Mouse (Mus musculus): ENCODE measurements around the gene Amph. TPM values are rescaled to one million over a fixed set of nuclear protein-coding genes. Genes with fewer than 3 reads are reported as not detected.

The Amph gene
- polyA plus RNA-seq, 1 experiment from 2014 or later: 11.6 TPM

GRCm38 (mm10) chr13:19177662-19178259 lies 229.8 kb downstream of the Amph start:
- 76% methylated on average over 1 of the region's 1 CpGs for WGBS
- DNase-seq (ENCODE audit: low spot score, missing footprints) (peak; percentile 85), ATAC-seq (ENCODE audit: low FRiP score) (peak; percentile 88)
- Histone ChIP-seq H3K27me3 (ENCODE audit: control insufficient read depth, insufficient read depth, low read length) (no peaks in the 10 kb centered on the region), H3K36me3 (ENCODE audit: control insufficient read depth, insufficient read depth, low read length) (no peaks in the 10 kb centered on the region), H3K4me3 (ENCODE audit: low read depth, low read length) (no peak overlapping the region), H3K9ac (ENCODE audit: low read length) (no peak overlapping the region), H3K4me1 (ENCODE audit: control insufficient read depth, insufficient read depth, low read length) (no peaks in the 10 kb centered on the region), H3K4me2 (no peak overlapping the region), H3K27ac (ENCODE audit: low read depth, low read length) (no peak overlapping the region), H3K9me3 (ENCODE audit: control insufficient read depth, low read length) (no peaks in the 10 kb centered on the region)

GRCm38 (mm10) chr13:19178351-19178750 lies 230.3 kb downstream of the Amph start:
- Histone ChIP-seq H3K9ac (ENCODE audit: low read length) (no peak overlapping the region), H3K4me1 (ENCODE audit: control insufficient read depth, insufficient read depth, low read length) (no peaks in the 10 kb centered on the region), H3K27me3 (ENCODE audit: control insufficient read depth, insufficient read depth, low read length) (no peaks in the 10 kb centered on the region), H3K4me2 (no peak overlapping the region), H3K9me3 (ENCODE audit: control insufficient read depth, low read length) (no peaks in the 10 kb centered on the region), H3K27ac (ENCODE audit: low read depth, low read length) (no peak overlapping the region), H3K36me3 (ENCODE audit: control insufficient read depth, insufficient read depth, low read length) (no peaks in the 10 kb centered on the region), H3K4me3 (ENCODE audit: low read depth, low read length) (no peak overlapping the region)
- DNase-seq (ENCODE audit: low spot score, missing footprints): no peak
- ATAC-seq (ENCODE audit: low FRiP score): no peak
- WGBS: 89% methylated on average over 5 of the region's 5 CpGs

DNA sequence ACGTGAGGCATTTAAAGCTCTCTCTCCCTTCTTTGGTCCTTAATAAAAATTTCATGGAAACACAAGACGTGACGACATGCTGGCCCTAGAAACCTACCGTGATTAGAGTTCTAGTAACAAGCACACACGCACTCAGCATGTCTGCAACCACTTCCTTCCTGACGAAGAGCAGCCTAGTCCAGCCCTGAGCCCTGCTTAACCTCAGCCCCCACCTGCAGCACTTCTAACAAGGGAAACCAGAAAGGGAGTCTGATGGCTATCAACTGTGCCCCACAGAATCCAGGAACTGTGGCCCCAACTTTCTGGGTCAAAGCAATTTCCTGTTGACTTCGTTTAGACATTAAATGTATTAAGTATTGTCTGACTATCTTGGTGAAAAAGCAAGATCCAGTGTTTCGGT lies 234.3 kb downstream of the Amph start:
- Histone ChIP-seq H3K4me3 (ENCODE audit: low read depth, low read length) (no peak overlapping the region), H3K9ac (ENCODE audit: low read length) (no peak overlapping the region), H3K36me3 (ENCODE audit: control insufficient read depth, insufficient read depth, low read length) (no peaks in the 10 kb centered on the region), H3K9me3 (ENCODE audit: control insufficient read depth, low read length) (no peaks in the 10 kb centered on the region), H3K27ac (ENCODE audit: low read depth, low read length) (no peak overlapping the region), H3K4me1 (ENCODE audit: control insufficient read depth, insufficient read depth, low read length) (no peaks in the 10 kb centered on the region), H3K4me2 (no peak overlapping the region), H3K27me3 (ENCODE audit: control insufficient read depth, insufficient read depth, low read length) (no peaks in the 10 kb centered on the region)
- 80% methylated on average over 8 of the region's 8 CpGs for WGBS
- no peak for ATAC-seq (ENCODE audit: low FRiP score)
- no peak for DNase-seq (ENCODE audit: low spot score, missing footprints)

- ATAC-seq (ENCODE audit: low FRiP score) (no peak), DNase-seq (ENCODE audit: low spot score, missing footprints) (no peak)
- Histone ChIP-seq H3K9ac (ENCODE audit: low read length) (no peak overlapping the region), H3K27me3 (ENCODE audit: control insufficient read depth, insufficient read depth, low read length) (no peaks in the 10 kb centered on the region), H3K9me3 (ENCODE audit: control insufficient read depth, low read length) (no peaks in the 10 kb centered on the region), H3K4me3 (ENCODE audit: low read depth, low read length) (no peak overlapping the region), H3K4me2 (no peak overlapping the region), H3K36me3 (ENCODE audit: control insufficient read depth, insufficient read depth, low read length) (no peaks in the 10 kb centered on the region), H3K4me1 (ENCODE audit: control insufficient read depth, insufficient read depth, low read length) (no peaks in the 10 kb centered on the region), H3K27ac (ENCODE audit: low read depth, low read length) (no peak overlapping the region)
- 79% methylated on average over 6 of the region's 6 CpGs for WGBS
These were observed 242.0 kb downstream of the Amph start for GRCm38 (mm10) chr13:19190052-19190451.

GRCm38 (mm10) chr13:19194803-19195202 lies 246.8 kb downstream of the Amph start:
- Histone ChIP-seq H3K36me3 (ENCODE audit: control insufficient read depth, insufficient read depth, low read length) (no peaks in the 10 kb centered on the region), H3K9ac (ENCODE audit: low read length) (no peak overlapping the region), H3K27ac (ENCODE audit: low read depth, low read length) (no peak overlapping the region), H3K4me3 (ENCODE audit: low read depth, low read length) (no peak overlapping the region), H3K9me3 (ENCODE audit: control insufficient read depth, low read length) (no peaks in the 10 kb centered on the region), H3K4me2 (no peak overlapping the region), H3K27me3 (ENCODE audit: control insufficient read depth, insufficient read depth, low read length) (no peaks in the 10 kb centered on the region), H3K4me1 (ENCODE audit: control insufficient read depth, insufficient read depth, low read length) (no peaks in the 10 kb centered on the region)
- WGBS: 85% methylated on average over 4 of the region's 4 CpGs
- no peak for DNase-seq (ENCODE audit: low spot score, missing footprints)
- ATAC-seq (ENCODE audit: low FRiP score): no peak

- no peak overlapping the region for H3K4me2 ChIP-seq
- H3K27me3 ChIP-seq (ENCODE audit: control insufficient read depth, insufficient read depth, low read length): no peaks in the 10 kb centered on the region
- H3K9ac ChIP-seq (ENCODE audit: low read length): no peak overlapping the region
- DNase-seq (ENCODE audit: low spot score, missing footprints) (no peak), ATAC-seq (ENCODE audit: low FRiP score) (no peak)
- H3K4me3 ChIP-seq (ENCODE audit: low read depth, low read length): no peak overlapping the region
- no peaks in the 10 kb centered on the region for H3K9me3 ChIP-seq (ENCODE audit: control insufficient read depth, low read length)
- whole genome bisulfite sequencing: 51% methylated on average over 1 of the region's 1 CpGs
- no peaks in the 10 kb centered on the region for H3K4me1 ChIP-seq (ENCODE audit: control insufficient read depth, insufficient read depth, low read length)
- no peaks in the 10 kb centered on the region for H3K36me3 ChIP-seq (ENCODE audit: control insufficient read depth, insufficient read depth, low read length)
- H3K27ac ChIP-seq (ENCODE audit: low read depth, low read length): no peak overlapping the region
These were observed 247.5 kb downstream of the Amph start for GRCm38 (mm10) chr13:19195456-19195855.

Other genes starting within 250 kb of the Amph start
- 105 and 114 TPM in 2 replicates for gene Vps41, start 230.9 kb upstream of the Amph start, polyA plus RNA-seq (2014; fragmentation: Nextera tagmentation; extraction: Ambion mirVana)